Comparison of ENCODE assay signal across 8 mouse cellular contexts in the genomic region with DNA sequence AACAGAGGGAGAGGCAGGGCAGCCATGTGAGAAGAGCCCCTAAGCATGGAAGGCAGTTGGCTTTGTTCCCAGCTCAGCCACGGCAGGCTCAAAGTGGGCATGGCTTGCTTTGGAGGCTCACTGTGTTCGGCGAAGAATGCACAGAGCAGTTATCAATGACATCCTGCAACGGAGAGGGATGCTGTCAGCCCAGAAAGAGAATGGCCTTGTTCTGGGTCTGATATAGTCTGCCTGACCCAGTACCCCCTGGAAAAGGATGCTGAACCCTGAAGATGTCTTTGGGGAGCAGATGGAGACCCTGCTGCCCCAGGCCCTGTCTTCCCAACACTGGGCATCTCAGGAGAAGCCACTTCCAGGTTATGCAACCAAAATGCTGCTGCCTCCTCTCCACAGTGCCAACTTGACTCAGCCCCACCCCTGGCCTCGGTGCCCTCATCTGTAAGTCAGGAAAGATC.
A peak's percentile ranks its signal among the peaks of the same experiment; 100 is the strongest.
DNase-seq lines count a peak whose midpoint lies in the region; ATAC-seq lines count a peak whose summit lies in the region.

No protein-coding gene starts in this region.

- no peak for DNase-seq in heart, adult 9 months (ENCODE audit: low spot score in 2 of 2)
- peak; percentile 54 for DNase-seq in NIH3T3 (ENCODE audit: low read depth)
- DNase-seq in thymus, postnatal 0 days (ENCODE audit: low spot score): no peak
- DNase-seq in urinary bladder, postnatal 10 days (ENCODE audit: low spot score): no peak
- no peak for DNase-seq in urinary bladder, adult 2 months (ENCODE audit: low spot score)

- H3K9ac ChIP-seq in heart, embryonic 15.5 days: 0 out of 2 replicates have a peak overlapping the region, but pooled peaks have one; percentile 25
- no peak overlapping the region for H3K9ac ChIP-seq in embryonic facial prominence, embryonic 12.5 days
- H3K9ac ChIP-seq in hindbrain, embryonic 16.5 days (ENCODE audit: low read depth, low read length): 0 out of 2 replicates have a peak overlapping the region, but pooled peaks have one; percentile 18

- peaks cover 59% of the 10 kb centered on the region for H3K4me1 ChIP-seq in heart, embryonic 15.5 days (replicated peaks)
- peaks cover 24% of the 10 kb centered on the region for H3K4me1 ChIP-seq in embryonic facial prominence, embryonic 12.5 days
- peaks cover 29% of the 10 kb centered on the region for H3K4me1 ChIP-seq in hindbrain, embryonic 16.5 days (ENCODE audit: control insufficient read depth, insufficient read depth, low read depth, low read length)

- no peak overlapping the region for H3K4me3 ChIP-seq in heart, embryonic 15.5 days
- H3K4me3 ChIP-seq in embryonic facial prominence, embryonic 12.5 days: no peak overlapping the region
- H3K4me3 ChIP-seq in hindbrain, embryonic 16.5 days (ENCODE audit: low read length): no peak overlapping the region

- peak overlapping the region; percentile 41 for H3K4me2 ChIP-seq in heart, embryonic 15.5 days
- H3K4me2 ChIP-seq in embryonic facial prominence, embryonic 12.5 days (replicated peaks): no peak overlapping the region
- no peak overlapping the region for H3K4me2 ChIP-seq in hindbrain, embryonic 16.5 days (ENCODE audit: low read length)

- WGBS in heart, embryonic 15.5 days: 27% methylated on average over 5 of the region's 5 CpGs
- WGBS in embryonic facial prominence, embryonic 12.5 days: 38% methylated on average over 5 of the region's 5 CpGs
- WGBS in hindbrain, embryonic 16.5 days: 24% methylated on average over 4 of the region's 5 CpGs

- 0 out of 2 replicates have a peak, but pooled peaks have one; percentile 28 for ATAC-seq in heart, embryonic 15.5 days (replicated peaks; ENCODE audit: insufficient number of reproducible peaks, insufficient read depth, low FRiP score, low read depth)
- ATAC-seq in embryonic facial prominence, embryonic 12.5 days (ENCODE audit: insufficient number of reproducible peaks, insufficient read depth, low FRiP score, low TSS enrichment): no peak
- peak; percentile 50 for ATAC-seq in hindbrain, embryonic 16.5 days

- peak overlapping the region; percentile 91 for H3K27ac ChIP-seq in heart, embryonic 15.5 days
- H3K27ac ChIP-seq in embryonic facial prominence, embryonic 12.5 days: peak overlapping the region; percentile 61; the same call in 1 of the 2 replicates
- peak overlapping the region; percentile 64 for H3K27ac ChIP-seq in hindbrain, embryonic 16.5 days (ENCODE audit: low read depth, low read length)

- H3K27me3 ChIP-seq in heart, embryonic 15.5 days: no peaks in the 10 kb centered on the region
- H3K27me3 ChIP-seq in embryonic facial prominence, embryonic 12.5 days: no peaks in the 10 kb centered on the region
- no peaks in the 10 kb centered on the region for H3K27me3 ChIP-seq in hindbrain, embryonic 16.5 days (replicated peaks; ENCODE audit: control insufficient read depth, insufficient read depth, low read length)

- no peaks in the 10 kb centered on the region for H3K36me3 ChIP-seq in heart, embryonic 15.5 days
- no peaks in the 10 kb centered on the region for H3K36me3 ChIP-seq in embryonic facial prominence, embryonic 12.5 days
- no peaks in the 10 kb centered on the region; the same call in 1 of the 2 replicates for H3K36me3 ChIP-seq in hindbrain, embryonic 16.5 days (ENCODE audit: control insufficient read depth, insufficient read depth, low read length)

- H3K9me3 ChIP-seq in heart, embryonic 15.5 days (replicated peaks): no peaks in the 10 kb centered on the region
- H3K9me3 ChIP-seq in embryonic facial prominence, embryonic 12.5 days: no peaks in the 10 kb centered on the region
- H3K9me3 ChIP-seq in hindbrain, embryonic 16.5 days (ENCODE audit: control insufficient read depth, low read length): no peaks in the 10 kb centered on the region
